Mouse (Mus musculus) forebrain, embryonic 14.5 days (tissue): ENCODE results near the gene Esrrb. TPM values are rescaled to one million over a fixed set of nuclear protein-coding genes. Genes with fewer than 3 reads are reported as not detected.

Experiments used
- ATAC-seq: fragments of 200-750 bp; cut with Nextera tagmentation; 2 replicates; pipeline ENCODE4 v1.8.0; 2017; ENCODE audit warnings: mild to moderate bottlenecking, moderate library complexity
- DNase-seq: peaks from one replicate; pipeline ENCODE4 v3.0.0-alpha.2; 2015; ENCODE audit warnings: low spot score
- H3K27ac ChIP-seq: fragments of 300-500 bp; sonication (generic); 2 replicates; pipeline ENCODE4 v1.5.1; 2014; ENCODE audit warnings: low read depth, mild to moderate bottlenecking, control low read depth, low read length, moderate library complexity
- H3K27me3 ChIP-seq: fragments of 300-500 bp; sonication (generic); replicated peaks from 2 replicates; pipeline ENCODE4 v1.6.1; 2014; ENCODE audit warnings: low read length, control low read depth, mixed read lengths; ENCODE audit not compliant: control insufficient read depth, insufficient read depth
- H3K36me3 ChIP-seq: fragments of 300-500 bp; sonication (generic); 2 replicates; pipeline ENCODE4 v1.6.1; 2014; ENCODE audit warnings: low read length, control low read depth; ENCODE audit not compliant: control insufficient read depth, insufficient read depth
- H3K4me1 ChIP-seq: fragments of 300-500 bp; sonication (generic); 2 replicates; pipeline ENCODE4 v1.6.1; 2014; ENCODE audit warnings: antibody characterized with exemption, low read length, control low read depth; ENCODE audit not compliant: control insufficient read depth, insufficient read depth
- H3K4me2 ChIP-seq: fragments of 300-500 bp; sonication (generic); 2 replicates; pipeline ENCODE4 v1.6.1; 2014; ENCODE audit warnings: mild to moderate bottlenecking, control low read depth, low read length
- H3K4me3 ChIP-seq: fragments of 300-500 bp; sonication (generic); 2 replicates; pipeline ENCODE4 v1.5.1; 2014; ENCODE audit warnings: low read depth, low read length, control low read depth
- H3K9ac ChIP-seq: fragments of 300-500 bp; sonication (generic); 2 replicates; pipeline ENCODE4 v1.6.1; 2014; ENCODE audit warnings: mild to moderate bottlenecking, low read length, control low read depth, moderate library complexity
- H3K9me3 ChIP-seq: fragments of 300-500 bp; sonication (generic); replicated peaks from 2 replicates; pipeline ENCODE4 v1.6.1; 2016; ENCODE audit warnings: low read length, control low read depth, mixed read lengths; ENCODE audit not compliant: control insufficient read depth
- WGBS: fragments of 180-500 bp; shearing (Covaris S2); extraction: QIAGEN DNeasy Blood & Tissue Kit; methylation state at CpG from one replicate; pipeline ENCODE4 v1.1.7; 2014; 5-methylcytosine and 5-hydroxymethylcytosine counted together
- polyA plus RNA-seq: library from polyadenylated mRNA; unstranded; fragments of >200 nt; fragmentation: Nextera tagmentation; extraction: Ambion mirVana; gene quantifications from 2 replicates; pipeline ENCODE4 v1.2.1, GENCODE M21; 2014

Esrrb gene
- polyA plus RNA-seq, 1 experiment from 2014 or later = 0.32 TPM

DNA sequence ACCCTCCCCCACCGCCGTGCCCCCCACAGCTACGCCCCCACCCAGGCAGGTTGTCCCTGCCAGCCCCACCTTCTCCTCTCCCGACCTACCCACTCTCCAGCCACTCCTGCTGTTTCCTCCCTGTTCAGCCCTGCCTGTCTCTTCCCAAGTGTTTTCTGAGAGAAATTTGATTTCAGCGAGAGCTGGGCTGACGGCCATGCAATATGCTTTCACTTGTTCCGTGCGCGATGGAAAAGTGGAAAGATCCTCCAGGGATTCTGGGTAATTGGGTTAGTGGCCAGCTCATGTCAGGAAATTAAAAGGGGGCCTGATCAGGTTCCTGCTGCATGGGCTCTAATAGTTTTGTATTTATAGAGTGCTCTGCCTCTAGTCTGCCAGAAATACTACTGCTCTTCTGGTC lies 131.9 kb downstream of the Esrrb start:
- no peak overlapping the region for H3K4me3 ChIP-seq
- H3K9me3 ChIP-seq = no peaks in the 10 kb centered on the region
- no peak overlapping the region for H3K9ac ChIP-seq
- H3K36me3 ChIP-seq = no peaks in the 10 kb centered on the region
- H3K4me2 ChIP-seq = no peak overlapping the region
- H3K4me1 ChIP-seq = no peaks in the 10 kb centered on the region
- WGBS = 38% methylated on average over 7 of the region's 9 CpGs
- DNase-seq = peak; percentile 66
- H3K27me3 ChIP-seq = no peaks in the 10 kb centered on the region
- peak; percentile 58 for ATAC-seq
- H3K27ac ChIP-seq = peak overlapping the region; percentile 48; the same call in 1 of the 2 replicates

DNA sequence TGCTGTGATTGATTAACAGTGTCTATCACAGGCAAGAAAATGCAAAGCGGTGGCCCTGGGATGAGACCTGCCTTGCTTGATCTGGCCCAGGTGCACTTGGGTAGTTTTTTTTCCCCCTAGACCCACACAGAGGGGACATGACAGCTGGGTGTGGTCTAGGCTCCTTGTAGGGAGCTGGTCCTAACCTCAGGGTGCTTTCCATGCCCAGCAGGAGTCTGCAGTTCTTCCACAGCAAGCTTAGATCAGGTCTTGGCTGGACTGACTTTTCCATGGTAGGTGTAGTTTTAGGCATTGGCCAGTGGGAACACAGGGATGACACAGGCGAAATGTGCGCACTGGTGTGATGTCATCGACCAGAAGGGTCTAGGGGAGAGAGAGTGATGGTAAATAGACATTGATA lies 136.2 kb downstream of the Esrrb start:
- H3K27me3 ChIP-seq = no peaks in the 10 kb centered on the region
- WGBS = 91% methylated on average over 4 of the region's 4 CpGs
- no peak overlapping the region for H3K27ac ChIP-seq
- ATAC-seq = no peak
- H3K9ac ChIP-seq = no peak overlapping the region
- H3K4me2 ChIP-seq = no peak overlapping the region
- peaks cover 5% of the 10 kb centered on the region; the same call in 1 of the 2 replicates for H3K4me1 ChIP-seq
- no peak for DNase-seq
- H3K36me3 ChIP-seq = no peaks in the 10 kb centered on the region
- H3K4me3 ChIP-seq = no peak overlapping the region
- no peaks in the 10 kb centered on the region for H3K9me3 ChIP-seq

DNA sequence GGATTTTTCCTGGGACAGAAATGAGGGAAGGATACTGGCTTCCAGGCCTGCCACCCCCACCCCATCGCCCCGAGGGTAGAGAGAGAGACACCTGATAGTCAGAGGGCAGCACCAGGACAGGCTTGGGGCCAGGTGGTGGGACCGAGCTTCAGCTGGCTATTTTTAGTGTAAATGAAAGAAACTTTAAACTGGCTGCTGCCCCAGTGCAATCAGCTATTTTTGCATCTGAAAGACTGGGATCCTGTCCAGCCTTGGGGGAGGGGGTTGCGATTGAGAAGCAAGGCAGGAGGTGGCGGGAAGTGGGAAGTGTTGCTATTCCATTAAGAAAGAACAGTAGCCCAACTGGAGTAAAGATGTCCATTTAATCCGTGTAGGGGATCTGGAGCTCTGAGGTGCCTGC lies 137.8 kb downstream of the Esrrb start:
- H3K27ac ChIP-seq = peak overlapping the region; percentile 0; the same call in 1 of the 2 replicates
- WGBS = 7% methylated on average over 6 of the region's 6 CpGs

DNA sequence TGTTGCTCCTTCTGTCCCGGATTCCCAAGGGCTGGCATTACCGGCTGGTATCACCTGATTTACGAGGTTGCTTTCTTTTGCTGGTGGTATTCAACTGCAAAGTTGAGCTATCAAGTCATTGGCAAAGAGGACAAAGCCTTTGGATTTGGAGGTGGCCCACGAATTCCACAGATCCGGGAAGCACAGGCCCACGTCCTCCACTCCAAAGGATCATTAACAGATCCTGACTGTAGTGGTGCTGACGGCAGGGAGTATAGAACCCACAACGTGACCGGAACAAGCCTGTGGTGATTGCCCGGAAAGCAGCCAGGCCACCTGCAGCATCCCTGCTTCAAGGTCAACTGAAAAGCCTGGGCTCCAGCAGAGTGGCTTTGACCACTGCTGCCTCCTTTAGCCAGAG lies 140.8 kb downstream of the Esrrb start:
- Histone ChIP-seq H3K4me1 (peaks cover 5% of the 10 kb centered on the region; the same call in 1 of the 2 replicates), H3K9ac (no peak overlapping the region), H3K27ac (no peak overlapping the region), H3K36me3 (no peaks in the 10 kb centered on the region), H3K4me3 (no peak overlapping the region), H3K4me2 (no peak overlapping the region), H3K27me3 (no peaks in the 10 kb centered on the region), H3K9me3 (no peaks in the 10 kb centered on the region)
- WGBS = 86% methylated on average over 10 of the region's 10 CpGs
- no peak for ATAC-seq
- no peak for DNase-seq

More for the DNA sequence above, 137.8 kb downstream of the Esrrb start:
- no peaks in the 10 kb centered on the region for H3K27me3 ChIP-seq
- ATAC-seq (peak; percentile 75), DNase-seq (peak; percentile 85)
- peaks cover 5% of the 10 kb centered on the region; the same call in 1 of the 2 replicates for H3K4me1 ChIP-seq
- no peaks in the 10 kb centered on the region for H3K9me3 ChIP-seq
- no peak overlapping the region for H3K9ac ChIP-seq
- no peaks in the 10 kb centered on the region for H3K36me3 ChIP-seq
- no peak overlapping the region for H3K4me3 ChIP-seq
- no peak overlapping the region for H3K4me2 ChIP-seq

DNA sequence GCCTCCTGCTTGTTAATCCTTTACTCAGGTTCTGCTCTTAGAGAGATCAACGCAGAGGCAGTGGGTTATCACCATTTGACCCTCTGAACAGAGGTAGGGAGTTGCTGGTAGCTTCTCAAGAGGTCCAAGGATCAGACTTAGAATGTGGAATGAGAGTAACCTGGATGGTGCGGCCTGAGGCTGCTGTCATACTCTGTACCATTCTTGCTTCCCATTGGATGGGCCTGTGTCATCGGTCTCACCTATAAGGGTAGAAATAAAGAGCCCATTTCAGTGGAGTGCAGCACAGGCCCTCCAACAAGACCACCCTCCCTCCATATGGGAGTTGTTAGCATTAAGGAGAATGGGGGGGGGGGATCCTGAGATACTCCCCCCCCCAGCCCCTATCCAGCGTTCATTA lies 143.0 kb downstream of the Esrrb start:
- H3K27me3 ChIP-seq = no peaks in the 10 kb centered on the region
- no peak overlapping the region for H3K4me2 ChIP-seq
- H3K9me3 ChIP-seq = no peaks in the 10 kb centered on the region
- no peak overlapping the region for H3K27ac ChIP-seq
- no peak overlapping the region for H3K4me3 ChIP-seq
- ATAC-seq (no peak), DNase-seq (no peak)
- H3K9ac ChIP-seq = no peak overlapping the region
- H3K4me1 ChIP-seq = no peaks in the 10 kb centered on the region
- no peaks in the 10 kb centered on the region for H3K36me3 ChIP-seq
- 82% methylated on average over 4 of the region's 4 CpGs for WGBS

DNA sequence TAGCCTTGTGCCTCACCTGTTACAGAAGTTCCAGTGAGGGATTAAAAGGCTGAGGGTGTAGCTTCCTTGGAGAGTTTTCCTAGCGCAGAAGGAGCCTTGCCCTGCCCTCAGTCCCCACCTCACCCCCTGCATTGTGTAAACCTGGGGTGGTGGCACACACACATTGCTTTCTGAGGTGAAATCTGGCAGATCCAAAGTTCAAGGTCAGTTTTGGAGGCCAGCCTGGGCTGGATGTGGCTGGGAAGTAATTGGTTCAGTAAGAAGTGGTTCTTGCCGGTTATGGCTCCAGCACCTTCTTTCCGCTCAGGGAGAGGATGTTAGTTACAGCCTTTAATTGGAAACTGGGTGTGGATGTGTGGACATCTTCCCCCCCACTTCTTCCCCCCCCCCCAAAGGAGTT lies 143.4 kb downstream of the Esrrb start:
- 79% methylated on average over 3 of the region's 3 CpGs for WGBS
- Histone ChIP-seq H3K4me3 (no peak overlapping the region), H3K9me3 (no peaks in the 10 kb centered on the region), H3K27me3 (no peaks in the 10 kb centered on the region), H3K36me3 (no peaks in the 10 kb centered on the region), H3K9ac (no peak overlapping the region), H3K4me1 (no peaks in the 10 kb centered on the region), H3K27ac (no peak overlapping the region), H3K4me2 (no peak overlapping the region)
- ATAC-seq (no peak), DNase-seq (no peak)

DNA sequence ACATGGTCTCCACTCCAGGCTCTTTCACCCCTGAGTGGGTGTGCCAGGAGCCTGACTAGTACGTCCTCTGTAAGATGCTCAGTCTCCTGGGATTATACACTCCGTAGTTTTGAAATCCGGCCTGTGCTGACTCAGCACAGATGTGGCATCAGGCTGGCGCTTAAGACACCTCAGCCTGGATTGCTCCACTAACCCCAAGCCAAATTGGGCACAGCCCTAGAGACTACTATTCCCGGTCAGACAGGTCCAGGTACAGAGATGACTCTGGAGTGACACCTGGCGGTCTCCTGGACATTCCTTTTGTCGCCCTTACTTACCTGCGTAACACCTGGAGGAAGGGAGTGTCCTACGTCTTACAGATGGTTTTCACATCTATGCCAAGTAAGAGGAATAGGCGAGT lies 146.8 kb downstream of the Esrrb start:
- H3K27me3 ChIP-seq = no peaks in the 10 kb centered on the region
- no peak for ATAC-seq

DNA sequence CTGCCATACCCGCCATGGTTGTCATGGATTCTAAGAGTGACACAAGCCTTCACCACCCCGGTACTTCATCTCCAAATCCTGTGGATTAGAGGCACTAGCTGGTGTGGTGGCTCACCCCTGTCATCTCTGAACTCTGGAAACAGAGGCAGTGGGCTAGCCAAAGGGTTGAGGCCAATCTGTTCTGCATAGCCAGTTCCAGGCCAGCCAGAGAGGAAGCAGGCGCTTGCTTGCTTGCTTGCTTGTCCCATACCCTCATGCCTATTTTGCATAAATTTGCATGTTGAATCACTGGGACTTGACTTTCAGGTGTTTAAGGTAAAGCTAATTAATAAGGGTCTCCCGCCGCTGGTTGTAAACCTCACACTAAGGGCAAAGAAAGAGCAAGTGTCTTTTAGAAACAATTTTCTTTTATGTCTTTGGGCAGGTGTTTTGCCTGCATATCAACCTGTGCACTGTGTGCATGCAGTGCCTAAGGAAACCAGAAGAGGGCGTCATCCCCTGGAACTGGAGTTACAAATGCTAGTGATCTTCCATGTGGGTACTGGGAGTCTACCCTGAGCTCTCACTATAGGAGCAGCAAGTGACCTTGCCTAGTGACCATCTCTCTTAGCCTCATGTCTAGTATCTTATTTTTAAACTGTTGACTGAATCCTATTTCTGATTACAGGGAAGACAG lies 147.5 kb downstream of the Esrrb start:
- DNase-seq = no peak
- H3K9ac ChIP-seq = no peak overlapping the region
- H3K4me1 ChIP-seq = no peaks in the 10 kb centered on the region
- 71% methylated on average over 6 of the region's 6 CpGs for WGBS
- no peak overlapping the region for H3K4me2 ChIP-seq
- no peaks in the 10 kb centered on the region for H3K36me3 ChIP-seq
- no peak for ATAC-seq
- no peak overlapping the region for H3K4me3 ChIP-seq
- no peak overlapping the region for H3K27ac ChIP-seq
- no peaks in the 10 kb centered on the region for H3K27me3 ChIP-seq
- no peaks in the 10 kb centered on the region for H3K9me3 ChIP-seq

More for the DNA sequence above, 146.8 kb downstream of the Esrrb start:
- no peaks in the 10 kb centered on the region for H3K4me1 ChIP-seq
- WGBS = 86% methylated on average over 10 of the region's 10 CpGs
- H3K36me3 ChIP-seq = no peaks in the 10 kb centered on the region
- H3K4me3 ChIP-seq = no peak overlapping the region
- no peak overlapping the region for H3K9ac ChIP-seq
- H3K9me3 ChIP-seq = no peaks in the 10 kb centered on the region
- no peak overlapping the region for H3K27ac ChIP-seq
- H3K4me2 ChIP-seq = no peak overlapping the region
- DNase-seq = no peak
